Mouse (Mus musculus) skeletal muscle tissue, adult 2 months (tissue): ENCODE measurements around the gene Atg5.
"Not testable (repeated sequence)": the region's sequence is repeated elsewhere in the genome, so short reads cannot be mapped to it uniquely, and the experiment has no call there.

Experiments used
- DNase-seq: peaks from one replicate; pipeline ENCODE4 v3.0.0-alpha.2; 2012; ENCODE audit warnings: low read depth, low spot score

Atg5 gene

DNA sequence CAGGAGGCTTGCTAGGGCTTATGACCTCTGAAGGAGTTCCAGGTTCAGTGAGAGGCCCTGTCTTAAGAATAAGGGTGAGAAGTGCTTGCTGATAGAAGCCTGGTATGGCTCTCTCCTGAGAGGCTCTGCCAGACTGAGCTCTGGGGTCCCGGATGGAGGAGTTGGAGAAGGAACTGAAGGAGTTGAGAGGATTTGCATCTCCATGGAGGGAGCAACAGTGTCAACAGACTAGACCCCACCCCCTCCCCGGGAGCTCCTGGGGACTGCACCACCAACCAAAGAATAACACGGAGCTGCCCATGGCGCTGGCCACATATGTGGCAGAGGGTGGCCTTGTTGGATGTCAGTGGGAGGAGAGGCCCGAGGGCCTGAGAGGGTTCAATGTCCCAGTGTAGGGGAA lies 47.1 kb downstream of the Atg5 start:
- no peak for DNase-seq

DNA sequence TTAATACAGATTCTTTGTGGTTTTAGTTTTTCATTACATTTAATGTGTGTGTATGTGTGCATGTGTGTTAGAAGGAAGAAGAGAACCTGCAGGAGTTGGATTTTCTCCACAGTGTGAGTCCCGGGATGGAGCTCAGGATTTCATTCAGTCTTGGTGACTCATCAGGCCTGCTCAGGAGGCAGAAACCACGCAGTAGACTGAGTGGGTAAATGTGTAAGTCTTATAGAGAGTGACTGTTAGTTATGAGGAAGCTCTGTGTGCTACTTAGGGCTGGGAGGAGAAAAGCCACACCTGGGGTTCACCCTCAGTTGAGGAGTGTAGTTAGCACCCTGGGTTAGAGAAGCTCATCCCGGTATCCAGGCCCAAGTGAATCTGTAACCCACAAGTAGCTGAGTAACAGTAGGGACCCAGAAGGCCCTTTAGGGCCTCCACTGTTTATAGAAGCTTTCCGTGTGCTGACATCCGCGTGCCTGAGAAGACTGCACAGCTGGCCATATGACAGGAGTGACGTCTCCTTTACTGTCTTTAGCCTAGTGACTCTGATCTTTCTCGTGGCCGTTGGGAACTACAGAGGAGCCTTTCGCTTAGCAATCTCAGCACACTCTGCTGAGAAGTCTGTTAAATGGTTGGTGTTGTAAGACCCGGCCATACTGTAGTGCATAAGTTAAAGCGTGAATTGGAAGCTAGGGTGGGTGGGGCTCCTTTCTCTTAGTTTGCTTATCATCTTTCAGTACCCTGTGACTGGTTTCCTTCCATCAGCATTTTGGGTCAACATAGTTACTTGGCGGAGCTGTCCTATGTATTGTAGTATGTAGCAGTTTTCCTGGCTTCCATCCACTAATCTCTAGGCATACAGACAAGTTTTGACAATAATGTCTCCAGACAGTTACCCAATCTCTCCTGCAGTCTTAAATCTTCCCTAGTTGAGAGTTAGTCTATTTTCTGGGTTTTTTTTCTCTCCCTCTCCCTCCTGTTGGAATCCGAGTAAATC lies 48.4 kb downstream of the Atg5 start:
- DNase-seq = no peak

DNA sequence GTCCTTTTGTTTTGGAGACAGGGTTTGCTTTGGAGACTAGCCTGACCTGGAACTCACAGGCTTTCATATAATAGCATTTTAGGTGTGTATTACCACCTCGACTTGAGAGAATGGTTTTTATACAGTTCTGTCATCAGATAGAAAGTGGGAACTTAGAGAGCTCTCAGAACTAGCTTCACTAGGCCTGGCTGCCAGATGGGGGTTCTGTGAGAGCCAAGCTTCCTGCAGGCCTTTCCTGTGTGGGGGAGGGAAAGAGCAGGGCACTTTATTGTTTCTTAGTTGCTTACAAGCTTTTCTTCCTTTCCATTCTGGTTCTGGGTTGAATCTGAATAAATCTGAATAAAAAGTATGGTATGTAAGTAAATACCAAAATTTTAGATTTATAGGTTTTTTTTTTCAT lies 54.0 kb downstream of the Atg5 start:
- DNase-seq = no peak

- DNase-seq = no peak
These were observed 55.1 kb downstream of the Atg5 start for GRCm38 (mm10) chr10:44323070-44323775.

GRCm38 (mm10) chr10:44323836-44324235 lies 55.7 kb downstream of the Atg5 start:
- DNase-seq = no peak

- DNase-seq = no peak
These were observed 57.7 kb downstream of the Atg5 start for GRCm38 (mm10) chr10:44325551-44326500.

DNA sequence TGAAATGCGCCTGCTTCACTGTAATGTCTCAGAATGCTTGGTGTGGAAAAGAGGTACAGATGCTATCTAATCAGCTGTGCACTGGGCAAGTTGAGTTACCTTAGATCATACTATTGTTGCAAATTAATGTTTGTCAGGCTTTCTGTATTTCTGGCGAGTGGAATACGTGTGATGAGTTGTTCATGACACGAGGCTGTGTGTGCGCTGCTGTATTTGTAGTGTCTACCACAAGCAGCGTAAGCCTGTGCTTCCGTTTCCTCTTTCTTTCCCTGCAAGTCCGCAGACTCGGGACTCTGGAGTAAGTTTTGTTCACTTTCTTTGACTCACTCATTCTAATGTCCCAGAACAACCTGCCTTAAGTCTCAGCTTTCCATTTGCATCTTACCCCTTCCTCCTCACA lies 58.9 kb downstream of the Atg5 start:
- DNase-seq = no peak

- DNase-seq = no peak
These were observed 60.2 kb downstream of the Atg5 start for GRCm38 (mm10) chr10:44328347-44328746.

- DNase-seq = no peak
These were observed 62.6 kb downstream of the Atg5 start for GRCm38 (mm10) chr10:44330717-44331116.

GRCm38 (mm10) chr10:44331469-44331868 lies 63.3 kb downstream of the Atg5 start:
- DNase-seq = no peak

DNA sequence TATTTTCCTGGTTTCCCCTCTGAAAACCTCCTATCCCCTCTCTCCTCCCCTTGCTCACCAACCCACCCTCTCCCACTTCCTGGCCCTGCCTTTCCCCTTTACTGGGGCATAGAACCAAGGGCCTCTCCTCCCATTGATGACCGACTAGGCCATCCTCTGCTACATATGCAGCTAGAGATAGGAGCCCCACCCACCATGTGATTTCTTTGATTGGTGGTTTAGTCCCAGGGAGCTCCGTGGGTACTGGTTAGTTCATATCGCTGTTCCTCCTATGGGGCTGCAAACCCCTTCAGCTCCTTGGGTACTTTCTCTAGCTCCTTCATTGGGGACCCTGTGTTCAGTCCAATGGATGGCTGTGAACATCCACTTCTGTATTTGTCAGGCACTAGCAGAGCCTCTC lies 64.5 kb downstream of the Atg5 start:
- DNase-seq = not testable (repeated sequence)

- not testable (repeated sequence) for DNase-seq
These were observed 68.7 kb downstream of the Atg5 start for GRCm38 (mm10) chr10:44336641-44337382.

DNA sequence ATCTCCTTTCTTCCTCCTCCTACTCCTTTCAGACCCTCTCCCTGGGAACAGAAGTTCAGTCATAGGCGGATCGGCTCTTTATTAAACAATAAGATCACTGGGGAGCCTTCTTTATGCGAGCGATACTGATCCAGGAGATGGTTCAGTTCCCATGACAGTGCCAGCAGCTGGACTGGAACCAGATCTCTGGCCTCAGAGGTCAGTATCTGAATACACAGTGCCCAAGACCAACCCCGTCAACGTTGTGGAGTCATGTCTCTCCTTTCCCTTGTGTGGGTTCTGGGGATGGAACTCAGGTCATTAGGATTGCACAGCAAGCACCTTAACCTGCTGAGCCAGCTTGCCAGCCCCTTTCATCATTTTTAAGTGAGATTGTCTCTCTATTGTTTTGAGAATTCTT lies 70.4 kb downstream of the Atg5 start:
- DNase-seq = no peak

DNA sequence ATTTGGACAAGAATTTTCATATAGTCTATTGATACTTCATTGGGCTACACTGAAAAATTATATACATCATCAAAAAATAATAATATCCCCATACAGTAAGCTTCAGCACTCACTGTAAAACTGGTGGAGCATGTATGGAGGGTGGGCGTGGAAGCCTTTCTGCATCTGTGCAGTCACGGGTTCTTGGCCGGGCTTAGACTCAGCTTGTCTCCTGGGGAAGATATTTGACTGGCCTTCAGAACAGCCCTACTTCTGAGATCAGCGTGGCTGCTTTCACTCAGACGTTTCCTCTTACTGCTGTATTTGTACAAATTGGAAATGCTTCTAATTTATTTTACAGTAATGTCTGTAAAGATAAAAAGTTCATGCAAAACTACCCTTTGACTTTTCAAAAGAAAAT lies 71.2 kb downstream of the Atg5 start:
- DNase-seq = no peak

DNA sequence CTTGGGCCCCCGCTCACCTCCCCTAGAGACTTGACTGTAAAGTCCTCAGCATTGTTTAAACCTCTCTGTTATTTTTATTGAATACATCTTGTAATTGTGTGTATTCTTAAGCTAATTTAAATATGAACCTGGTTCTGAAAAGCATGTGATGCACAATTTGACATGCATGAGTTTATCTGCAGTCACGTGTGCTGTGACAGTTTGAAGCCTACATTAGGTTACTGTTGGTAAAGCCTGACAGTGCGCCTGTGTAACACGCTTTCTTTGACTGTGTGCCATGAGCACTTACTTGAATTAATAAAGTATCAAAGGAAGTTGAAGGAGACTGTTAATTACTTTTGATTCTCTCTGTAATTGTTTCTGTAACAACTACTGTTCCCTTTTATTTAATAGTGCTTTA lies 72.8 kb downstream of the Atg5 start:
- DNase-seq = no peak

GRCm38 (mm10) chr10:44341826-44342521 lies 73.8 kb downstream of the Atg5 start:
- no peak for DNase-seq

DNA sequence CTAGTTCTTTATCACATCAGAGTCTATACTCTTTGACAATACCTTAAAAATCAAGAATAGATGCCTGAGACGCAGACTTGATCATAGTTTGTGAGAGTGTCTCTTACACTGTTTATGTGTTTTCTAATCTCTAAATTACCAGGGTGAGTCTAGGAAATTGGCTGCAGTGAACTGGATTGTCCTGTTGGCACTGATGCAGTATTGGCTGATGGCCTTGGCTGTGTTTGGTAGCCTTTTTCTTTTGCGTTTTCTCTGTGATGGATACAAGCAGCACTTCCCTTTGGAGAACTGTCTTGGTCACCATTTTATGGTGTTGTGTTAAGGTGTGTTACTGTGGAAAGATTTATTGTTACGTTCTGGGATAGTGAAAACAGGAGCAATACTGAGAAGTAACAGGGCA lies 75.2 kb downstream of the Atg5 start:
- DNase-seq = no peak

GRCm38 (mm10) chr10:44347549-44348172 lies 79.5 kb downstream of the Atg5 start:
- no peak for DNase-seq

- no peak for DNase-seq
These were observed 80.6 kb downstream of the Atg5 start for GRCm38 (mm10) chr10:44348474-44349415.
